Mouse (Mus musculus): Measurements from ENCODE around the gene Tmem30b. TPM values are rescaled to one million over a fixed set of nuclear protein-coding genes. Genes with fewer than 3 reads are reported as not detected.
A peak's percentile ranks its signal among the peaks of the same experiment; 100 is the strongest.
"Not testable (repeated sequence)": the region's sequence is repeated elsewhere in the genome, so short reads cannot be mapped to it uniquely, and the experiment has no call there.

Gene Tmem30b
- polyA plus RNA-seq, 1 experiment from 2014 or later, result 15.7 TPM

DNA sequence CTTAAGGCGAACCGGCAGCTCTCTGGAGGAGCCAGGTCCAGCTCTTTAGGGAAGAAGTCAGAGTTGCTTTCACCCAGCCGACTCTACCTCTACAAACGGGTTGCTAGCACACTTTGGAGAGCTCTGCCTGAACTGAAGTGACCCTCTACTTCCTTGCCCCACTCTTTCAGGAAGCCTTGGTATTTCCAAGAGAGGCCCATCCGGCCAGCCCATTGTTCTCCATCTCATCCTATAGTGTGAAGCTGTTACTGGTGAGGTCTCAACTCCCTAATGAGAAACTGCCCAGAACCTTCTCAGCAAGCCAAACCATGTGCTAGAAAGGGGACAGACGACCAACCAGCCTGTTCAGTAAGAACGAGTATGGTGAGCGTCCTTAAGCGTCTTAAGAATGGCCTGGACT lies 37.1 kb upstream of the Tmem30b start:
- no peak overlapping the region for H3K4me3 ChIP-seq
- no peak overlapping the region for H3K27ac ChIP-seq
- no peaks in the 10 kb centered on the region for H3K9me3 ChIP-seq (replicated peaks)
- WGBS, result 72% methylated on average over 9 of the region's 9 CpGs
- H3K27me3 ChIP-seq (ENCODE audit: low read depth, poor library complexity, severe bottlenecking), result peaks cover 73% of the 10 kb centered on the region
- no peaks in the 10 kb centered on the region for H3K36me3 ChIP-seq
- no peak for DNase-seq (ENCODE audit: low spot score)
- peaks cover 24% of the 10 kb centered on the region for H3K4me1 ChIP-seq

DNA sequence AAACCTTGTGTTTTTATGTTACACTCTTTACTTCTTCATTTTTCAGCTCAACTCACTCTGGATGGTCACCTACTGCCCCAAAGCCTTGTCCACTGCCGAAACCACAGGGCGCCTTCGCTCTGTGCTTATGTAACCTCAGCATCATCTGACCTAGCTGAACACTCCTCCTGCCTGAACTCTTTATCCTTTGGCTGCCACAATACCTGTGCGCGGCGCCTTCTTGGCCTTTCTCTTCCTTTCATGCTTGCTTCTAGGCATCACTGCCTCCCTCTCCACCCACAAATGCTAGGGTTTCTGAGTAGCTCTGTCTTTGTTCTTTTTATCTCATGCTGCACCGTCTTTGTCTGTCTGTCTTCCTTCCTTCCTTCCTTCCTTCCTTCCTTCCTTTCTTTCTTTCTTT lies 34.6 kb upstream of the Tmem30b start:
- H3K4me3 ChIP-seq, result no peak overlapping the region
- peaks cover 55% of the 10 kb centered on the region for H3K27me3 ChIP-seq (ENCODE audit: low read depth, poor library complexity, severe bottlenecking)
- WGBS, result 91% methylated on average over 7 of the region's 7 CpGs
- H3K27ac ChIP-seq, result no peak overlapping the region
- H3K9me3 ChIP-seq (replicated peaks), result no peaks in the 10 kb centered on the region
- no peak for DNase-seq (ENCODE audit: low spot score)
- H3K4me1 ChIP-seq, result peaks cover 22% of the 10 kb centered on the region
- no peaks in the 10 kb centered on the region for H3K36me3 ChIP-seq

DNA sequence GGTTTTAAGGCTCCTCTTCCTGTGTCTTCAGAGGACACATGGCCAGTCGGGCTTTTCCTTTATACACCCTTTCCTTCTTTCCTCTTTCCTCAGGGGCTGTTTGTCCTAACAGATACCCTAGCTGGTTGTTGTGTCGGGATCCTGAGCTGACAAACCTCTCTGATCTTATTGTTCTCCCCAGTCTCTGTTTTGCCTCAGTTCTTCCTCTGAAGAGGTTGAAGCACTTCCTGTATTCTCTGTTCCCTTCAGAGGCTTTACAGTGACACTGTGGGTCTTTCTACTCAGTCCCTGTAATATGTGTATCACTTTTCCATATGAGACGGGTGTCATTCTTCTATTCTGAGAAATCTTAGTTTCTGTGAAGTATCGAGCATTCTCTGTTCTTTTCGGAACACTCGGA lies 31.9 kb upstream of the Tmem30b start:
- Histone ChIP-seq H3K4me3 (no peak overlapping the region), H3K27ac (no peak overlapping the region), H3K9me3 (replicated peaks) (no peaks in the 10 kb centered on the region), H3K36me3 (no peaks in the 10 kb centered on the region), H3K4me1 (peaks cover 6% of the 10 kb centered on the region), H3K27me3 (ENCODE audit: low read depth, poor library complexity, severe bottlenecking) (peaks cover 28% of the 10 kb centered on the region)
- 73% methylated on average over 6 of the region's 6 CpGs for WGBS
- DNase-seq (ENCODE audit: low spot score), result no peak

DNA sequence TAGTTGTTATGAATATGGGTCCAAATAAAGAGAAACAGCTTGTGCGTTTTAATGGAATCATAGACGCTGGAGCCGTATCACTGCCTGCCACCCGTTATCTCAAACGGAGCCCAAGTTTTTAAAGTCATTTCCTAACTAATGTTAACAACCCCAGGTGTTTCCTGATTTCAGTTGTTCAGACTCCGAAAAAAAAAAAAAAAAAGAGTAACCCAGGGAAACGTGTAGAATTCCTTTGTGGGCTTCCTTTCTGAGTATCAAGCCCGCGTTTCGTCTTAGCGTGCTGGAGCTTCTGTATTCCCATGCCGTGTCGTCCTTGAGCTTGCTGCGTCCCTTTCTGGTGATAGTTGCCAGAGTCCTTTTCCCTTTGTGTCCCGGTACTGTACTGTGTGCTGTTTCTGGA lies 28.4 kb upstream of the Tmem30b start:
- no peak overlapping the region for H3K4me3 ChIP-seq
- 77% methylated on average over 15 of the region's 15 CpGs for WGBS
- no peaks in the 10 kb centered on the region for H3K36me3 ChIP-seq
- peaks cover 6% of the 10 kb centered on the region for H3K4me1 ChIP-seq
- DNase-seq (ENCODE audit: low spot score), result no peak
- peak overlapping the region; percentile 63 for H3K27ac ChIP-seq
- no peaks in the 10 kb centered on the region for H3K9me3 ChIP-seq (replicated peaks)
- peaks cover 7% of the 10 kb centered on the region for H3K27me3 ChIP-seq (ENCODE audit: low read depth, poor library complexity, severe bottlenecking)

DNA sequence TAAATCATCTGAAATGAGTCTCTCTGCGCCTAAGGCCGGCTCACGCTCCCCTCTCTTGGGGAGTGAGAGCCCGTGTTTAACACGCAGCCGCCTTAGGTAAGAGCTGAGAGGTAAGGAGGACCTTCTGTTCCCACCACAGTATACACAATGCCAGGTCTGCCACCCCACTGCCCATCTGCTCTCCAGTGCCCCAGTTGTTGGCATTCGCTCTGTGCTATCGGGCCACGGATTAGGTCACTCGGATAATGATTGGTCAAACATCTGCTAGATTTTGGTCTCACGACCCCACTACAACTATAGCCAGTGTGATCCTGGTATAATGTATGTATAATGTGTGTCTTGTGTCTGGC lies 19.4 kb upstream of the Tmem30b start:
- Histone ChIP-seq H3K9me3 (replicated peaks) (no peaks in the 10 kb centered on the region), H3K4me1 (no peaks in the 10 kb centered on the region), H3K27me3 (ENCODE audit: low read depth, poor library complexity, severe bottlenecking) (peaks cover 15% of the 10 kb centered on the region), H3K4me3 (peak overlapping the region; percentile 39), H3K27ac (no peak overlapping the region), H3K36me3 (no peaks in the 10 kb centered on the region)
- no peak for DNase-seq (ENCODE audit: low spot score)
- WGBS, result 63% methylated on average over 11 of the region's 11 CpGs

DNA sequence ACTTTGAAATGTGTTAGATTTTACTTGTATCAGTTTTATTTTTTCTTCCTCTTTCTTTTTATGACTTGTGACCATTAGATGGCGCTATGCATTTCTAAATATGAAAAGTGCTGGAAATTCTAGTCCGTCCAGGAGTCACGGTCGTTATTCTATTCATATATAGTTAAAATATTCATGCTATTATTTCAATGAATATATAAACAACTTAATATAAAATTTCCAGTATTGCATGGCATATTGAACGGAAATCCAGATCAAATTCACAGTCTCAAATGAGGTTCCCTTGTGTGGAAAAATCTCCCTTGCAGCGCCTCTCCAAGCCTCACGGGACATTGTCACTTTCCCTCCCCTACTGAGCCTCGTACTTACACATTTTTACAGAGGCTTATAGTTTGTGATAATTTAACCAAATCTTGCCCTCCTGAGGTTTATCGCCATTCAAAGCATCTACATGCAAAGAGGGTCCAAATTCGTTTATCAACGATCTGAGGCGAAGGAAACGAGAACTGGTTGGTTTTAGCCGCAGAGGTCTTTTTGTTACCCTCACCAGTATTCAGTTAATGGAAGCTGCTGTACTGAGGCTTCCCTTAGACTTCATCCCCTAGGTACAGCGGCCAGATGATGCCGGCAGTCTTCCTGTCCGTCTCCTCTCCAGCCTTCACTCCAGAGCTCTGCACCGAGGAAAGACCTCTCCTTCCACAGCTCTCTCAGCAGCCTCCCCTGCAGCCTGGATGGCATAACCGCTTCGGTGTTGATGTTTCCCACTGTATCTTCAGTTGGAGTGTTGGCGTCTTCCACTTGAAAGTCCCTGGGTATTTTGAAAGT lies 18.8 kb upstream of the Tmem30b start:
- no peak overlapping the region for H3K27ac ChIP-seq
- WGBS, result 26% methylated on average over 21 of the region's 21 CpGs
- H3K27me3 ChIP-seq (ENCODE audit: low read depth, poor library complexity, severe bottlenecking), result peaks cover 15% of the 10 kb centered on the region
- H3K9me3 ChIP-seq (replicated peaks), result no peaks in the 10 kb centered on the region
- no peaks in the 10 kb centered on the region for H3K36me3 ChIP-seq
- no peaks in the 10 kb centered on the region for H3K4me1 ChIP-seq
- DNase-seq (ENCODE audit: low spot score), result no peak
- peak overlapping the region; percentile 39 for H3K4me3 ChIP-seq

DNA sequence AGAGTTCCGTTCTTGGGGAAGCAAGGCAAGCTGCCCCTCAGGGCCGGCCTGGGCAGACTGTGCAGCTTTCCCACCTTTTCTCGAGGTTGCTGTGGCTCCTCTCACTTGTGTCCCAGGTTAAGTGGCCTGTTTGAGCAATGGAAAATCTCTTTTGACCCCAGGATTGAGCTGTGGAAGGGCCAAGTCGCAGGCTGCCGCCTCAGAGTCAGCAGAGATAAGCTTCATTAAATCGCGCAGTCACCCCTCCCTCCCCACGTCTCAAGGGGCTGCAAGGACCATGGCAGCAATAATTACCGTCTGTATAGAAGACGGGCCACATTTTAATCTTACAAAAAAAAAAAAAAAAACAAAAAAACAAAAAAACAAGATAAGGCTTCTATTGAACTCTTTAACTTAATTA lies 18.0 kb upstream of the Tmem30b start:
- Histone ChIP-seq H3K9me3 (replicated peaks) (no peaks in the 10 kb centered on the region), H3K4me3 (no peak overlapping the region), H3K4me1 (no peaks in the 10 kb centered on the region), H3K27ac (no peak overlapping the region), H3K27me3 (ENCODE audit: low read depth, poor library complexity, severe bottlenecking) (peaks cover 15% of the 10 kb centered on the region), H3K36me3 (no peaks in the 10 kb centered on the region)
- WGBS, result 33% methylated on average over 10 of the region's 10 CpGs
- no peak for DNase-seq (ENCODE audit: low spot score)

DNA sequence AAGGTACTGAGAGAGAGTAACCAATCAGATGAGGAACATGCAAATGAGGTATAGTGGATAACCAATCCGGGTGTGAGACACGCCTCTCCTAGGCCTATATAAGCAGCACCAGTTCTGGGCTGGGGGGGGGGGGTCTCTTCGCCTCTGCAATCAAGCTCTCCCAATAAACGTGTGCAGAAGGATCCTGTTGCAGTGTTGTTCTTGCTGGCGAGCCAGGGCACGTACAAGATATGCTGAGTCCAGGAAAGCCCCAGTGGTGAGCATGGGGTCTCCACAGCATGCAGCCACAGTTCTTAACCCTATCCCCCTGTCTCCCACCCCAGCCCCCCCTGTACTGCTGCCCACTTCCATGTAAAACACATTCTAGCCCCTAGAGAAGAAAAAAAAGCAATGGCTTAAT lies 16.9 kb upstream of the Tmem30b start:
- 81% methylated on average over 6 of the region's 6 CpGs for WGBS
- H3K27ac ChIP-seq; H3K4me3 ChIP-seq; H3K4me1 ChIP-seq; DNase-seq (ENCODE audit: low spot score); H3K36me3 ChIP-seq; H3K9me3 ChIP-seq (replicated peaks): not testable (repeated sequence)
- H3K27me3 ChIP-seq (ENCODE audit: low read depth, poor library complexity, severe bottlenecking), result peaks cover 15% of the 10 kb centered on the region

DNA sequence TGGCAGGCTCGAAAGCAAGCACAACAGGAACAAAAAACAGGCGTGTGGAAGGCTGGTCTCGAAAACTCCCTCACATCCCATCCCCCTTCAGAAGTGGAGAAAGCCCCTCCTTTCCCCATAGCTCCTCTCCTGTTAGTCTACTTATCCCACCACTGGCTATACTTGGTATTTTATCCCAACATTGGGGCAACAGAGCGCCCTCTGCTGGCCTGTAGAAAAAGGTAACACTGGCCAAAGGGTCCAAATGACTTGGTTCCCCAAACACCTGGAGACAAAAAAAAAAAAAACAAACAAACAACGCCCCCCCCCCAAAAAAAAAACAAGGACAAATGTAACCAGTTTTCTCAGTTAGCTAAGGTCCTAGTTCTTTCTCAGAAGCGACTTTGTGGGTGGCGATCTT lies 13.9 kb upstream of the Tmem30b start:
- Histone ChIP-seq H3K4me1 (no peaks in the 10 kb centered on the region), H3K27me3 (ENCODE audit: low read depth, poor library complexity, severe bottlenecking) (no peaks in the 10 kb centered on the region), H3K27ac (no peak overlapping the region), H3K9me3 (replicated peaks) (no peaks in the 10 kb centered on the region), H3K4me3 (no peak overlapping the region), H3K36me3 (no peaks in the 10 kb centered on the region)
- WGBS, result 50% methylated on average over 7 of the region's 7 CpGs
- no peak for DNase-seq (ENCODE audit: low spot score)

DNA sequence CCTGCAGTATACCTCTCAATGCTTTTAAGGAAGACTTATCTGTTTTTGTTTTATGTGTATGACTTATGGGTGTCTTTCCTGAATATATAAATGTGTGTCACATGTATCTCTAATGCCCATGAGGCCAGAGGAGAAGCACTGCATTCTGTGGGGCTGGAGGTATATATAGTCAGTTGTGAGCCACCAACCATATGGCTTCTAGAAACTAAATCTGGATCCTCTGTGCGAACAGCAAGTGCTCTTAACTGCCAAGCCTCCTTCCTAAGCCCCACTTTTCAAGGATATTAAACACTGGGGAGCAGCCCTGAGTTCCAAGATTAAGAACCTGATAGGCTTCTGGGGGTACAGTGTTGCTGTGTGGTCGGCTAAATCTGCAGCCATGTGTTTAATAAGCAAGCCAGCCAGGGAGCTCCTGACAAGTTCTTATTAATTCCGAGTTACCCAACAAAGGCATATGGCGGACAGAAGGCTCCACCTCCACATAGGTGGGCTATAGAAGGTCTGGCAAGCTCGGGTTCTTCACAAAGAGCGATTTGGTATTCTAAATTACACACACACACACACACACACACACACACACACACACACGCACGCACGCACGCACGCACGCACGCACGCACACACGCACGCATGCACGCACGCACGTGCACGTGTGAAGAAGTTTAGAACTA lies 12.5 kb upstream of the Tmem30b start:
- Histone ChIP-seq H3K27me3 (ENCODE audit: low read depth, poor library complexity, severe bottlenecking) (no peaks in the 10 kb centered on the region), H3K36me3 (no peaks in the 10 kb centered on the region), H3K4me3 (no peak overlapping the region), H3K4me1 (0 out of 2 replicates have a peak, but pooled peaks cover 2% of the 10 kb centered on the region), H3K27ac (no peak overlapping the region), H3K9me3 (replicated peaks) (no peaks in the 10 kb centered on the region)
- DNase-seq (ENCODE audit: low spot score), result no peak
- 93% methylated on average over 20 of the region's 20 CpGs for WGBS

DNA sequence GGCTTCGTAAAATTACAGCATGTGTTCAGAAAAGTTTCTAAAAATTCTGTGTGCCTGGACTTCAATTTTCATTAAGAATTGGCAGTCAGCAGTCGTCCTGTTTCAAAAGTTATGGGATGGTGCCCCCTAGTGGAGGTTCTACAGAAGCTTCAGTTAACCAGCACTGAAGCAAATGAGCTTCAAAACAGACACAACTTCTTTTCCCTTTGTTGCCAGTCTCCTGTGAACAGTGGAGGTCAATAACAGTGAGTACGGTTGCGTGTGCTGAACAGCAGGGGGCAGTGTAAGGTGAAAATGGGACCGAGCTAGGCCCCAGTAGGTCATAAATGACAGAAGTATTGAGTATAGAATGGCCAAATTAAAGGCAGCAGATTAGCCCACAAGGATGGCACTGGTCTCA lies 8.0 kb upstream of the Tmem30b start:
- H3K9me3 ChIP-seq (replicated peaks), result no peaks in the 10 kb centered on the region
- H3K36me3 ChIP-seq, result no peaks in the 10 kb centered on the region
- peaks cover 33% of the 10 kb centered on the region for H3K27me3 ChIP-seq (ENCODE audit: low read depth, poor library complexity, severe bottlenecking)
- no peak overlapping the region for H3K27ac ChIP-seq
- WGBS, result 4% methylated on average over 5 of the region's 5 CpGs
- H3K4me1 ChIP-seq, result peaks cover 17% of the 10 kb centered on the region
- H3K4me3 ChIP-seq, result no peak overlapping the region
- DNase-seq (ENCODE audit: low spot score), result peak; percentile 75

DNA sequence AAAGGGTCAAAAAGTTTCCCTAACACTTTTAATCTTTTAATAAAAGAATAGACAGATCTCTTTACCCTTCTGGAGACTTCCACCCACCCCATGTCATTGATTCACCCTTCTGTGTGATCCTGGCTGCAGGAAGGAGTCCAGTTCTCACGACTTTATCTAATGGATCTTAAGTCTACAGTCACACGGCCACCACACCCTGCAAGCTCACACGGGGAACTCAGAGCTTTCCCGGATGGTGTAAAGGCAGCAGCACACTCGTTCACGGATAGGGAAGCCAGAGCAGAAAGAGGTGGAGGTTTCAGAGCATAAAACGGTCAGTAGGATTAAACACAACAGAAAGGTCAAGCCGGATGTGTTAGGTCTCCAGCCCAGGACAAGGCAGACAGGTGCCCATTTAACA lies 2.1 kb upstream of the Tmem30b start:
- WGBS, result 75% methylated on average over 8 of the region's 8 CpGs
- peaks cover 52% of the 10 kb centered on the region for H3K4me1 ChIP-seq
- no peak for DNase-seq (ENCODE audit: low spot score)
- H3K9me3 ChIP-seq (replicated peaks), result no peaks in the 10 kb centered on the region
- peaks cover 90% of the 10 kb centered on the region for H3K27me3 ChIP-seq (ENCODE audit: low read depth, poor library complexity, severe bottlenecking)
- H3K4me3 ChIP-seq, result no peak overlapping the region
- H3K27ac ChIP-seq, result no peak overlapping the region
- no peaks in the 10 kb centered on the region for H3K36me3 ChIP-seq

DNA sequence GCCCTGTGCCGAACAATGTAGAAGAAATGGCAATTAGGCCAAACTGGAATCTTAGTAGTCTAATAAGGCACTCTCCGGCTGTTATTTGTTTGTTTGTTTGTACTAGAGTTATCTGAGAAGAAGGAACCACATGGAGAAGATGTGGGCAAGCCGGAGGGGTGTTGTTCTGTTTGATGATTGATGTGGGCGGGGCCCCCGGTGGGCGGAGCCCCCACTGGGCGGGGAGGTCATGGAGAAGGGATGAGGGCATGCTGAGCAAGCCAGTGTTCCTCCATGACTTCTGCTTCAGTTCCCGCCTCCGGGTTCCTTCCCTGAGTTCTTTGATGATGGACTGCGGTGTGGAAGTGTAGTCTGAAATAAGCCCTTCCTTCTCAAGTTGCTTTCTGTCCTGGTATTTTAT lies 1.5 kb upstream of the Tmem30b start:
- Histone ChIP-seq H3K4me1 (peaks cover 52% of the 10 kb centered on the region), H3K27ac (no peak overlapping the region), H3K27me3 (ENCODE audit: low read depth, poor library complexity, severe bottlenecking) (peaks cover 90% of the 10 kb centered on the region), H3K4me3 (no peak overlapping the region), H3K9me3 (replicated peaks) (no peaks in the 10 kb centered on the region), H3K36me3 (no peaks in the 10 kb centered on the region)
- WGBS, result 34% methylated on average over 10 of the region's 10 CpGs
- no peak for DNase-seq (ENCODE audit: low spot score)
